Mouse (Mus musculus) neural tube, embryonic 12.5 days (tissue): ENCODE results near the gene Asna1. TPM values are rescaled to one million over a fixed set of nuclear protein-coding genes. Genes with fewer than 3 reads are reported as not detected.

Source experiments
- ATAC-seq: fragments of 200-750 bp; cut with Nextera tagmentation; 2 replicates; pipeline ENCODE4 v1.8.0; 2017; ENCODE audit warnings: low read depth, mild to moderate bottlenecking, moderate TSS enrichment, moderate library complexity; ENCODE audit not compliant: low FRiP score
- H3K27ac ChIP-seq: fragments of 300-500 bp; sonication (generic); 2 replicates; pipeline ENCODE4 v1.5.1; 2016
- H3K27me3 ChIP-seq: fragments of 300-500 bp; sonication (generic); replicated peaks from 2 replicates; pipeline ENCODE4 v1.6.1; 2016; ENCODE audit warnings: mild to moderate bottlenecking
- H3K36me3 ChIP-seq: fragments of 300-500 bp; sonication (generic); 2 replicates; pipeline ENCODE4 v1.6.1; 2016; ENCODE audit warnings: mild to moderate bottlenecking
- H3K4me1 ChIP-seq: fragments of 300-500 bp; sonication (generic); 2 replicates; pipeline ENCODE4 v1.6.1; 2016
- H3K4me2 ChIP-seq: fragments of 300-500 bp; sonication (generic); replicated peaks from 2 replicates; pipeline ENCODE4 v1.6.1; 2016; ENCODE audit warnings: mild to moderate bottlenecking
- H3K4me3 ChIP-seq: fragments of 300-500 bp; sonication (generic); 2 replicates; pipeline ENCODE4 v1.5.1; 2016
- H3K9ac ChIP-seq: fragments of 300-500 bp; sonication (generic); 2 replicates; pipeline ENCODE4 v1.6.1; 2016; ENCODE audit warnings: mild to moderate bottlenecking
- H3K9me3 ChIP-seq: fragments of 300-500 bp; sonication (generic); 2 replicates; pipeline ENCODE4 v1.6.1; 2016; ENCODE audit warnings: mild to moderate bottlenecking
- WGBS: fragments of 180-500 bp; shearing (Covaris S2); methylation state at CpG from one replicate; pipeline ENCODE4 v1.1.7; 2016; 5-methylcytosine and 5-hydroxymethylcytosine counted together
- microRNA-seq: library from miRNA; unstranded; fragments of <30 nt; microRNA quantifications from one replicate; pipeline ENCODE4, GENCODE M21; 2017
- polyA plus RNA-seq: library from polyadenylated mRNA; unstranded; fragments of >200 nt; fragmentation: Nextera tagmentation; extraction: Ambion mirVana; gene quantifications from 2 replicates; pipeline ENCODE4 v1.2.1, GENCODE M21; 2016

Asna1 gene
- polyA plus RNA-seq, 1 experiment from 2014 or later = 144 TPM

DNA sequence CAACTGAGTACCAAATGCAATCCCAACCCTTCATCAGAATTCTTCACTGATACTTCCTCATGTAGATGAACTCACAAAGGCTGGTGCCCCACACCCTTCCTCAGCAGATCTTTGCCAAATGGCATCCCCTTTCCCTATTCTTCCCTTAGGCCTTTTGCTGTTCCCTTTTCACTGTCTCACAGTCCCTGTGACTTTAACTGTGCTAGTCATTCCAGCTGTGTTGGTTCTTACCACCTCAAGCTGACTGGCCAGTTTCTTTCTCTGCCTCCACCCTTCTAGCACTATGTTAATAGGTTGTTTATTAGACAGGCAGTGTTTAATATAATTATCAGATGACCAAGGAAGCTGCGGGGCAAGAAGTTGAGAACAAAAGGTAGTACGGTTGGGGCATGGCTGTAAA lies 56.4 kb downstream of the Asna1 start:
- Histone ChIP-seq H3K4me1 (peaks cover 26% of the 10 kb centered on the region), H3K36me3 (peaks cover 29% of the 10 kb centered on the region), H3K27me3 (no peaks in the 10 kb centered on the region), H3K9ac (peak overlapping the region; percentile 96), H3K9me3 (no peaks in the 10 kb centered on the region), H3K4me2 (peak overlapping the region; percentile 91), H3K27ac (no peak overlapping the region), H3K4me3 (peak overlapping the region; percentile 80; the same call in 1 of the 2 replicates)
- WGBS = 6% methylated on average over 2 of the region's 2 CpGs
- ATAC-seq = no peak

Small RNAs within 50 kb of the gene (microRNA-seq; reads per million reads assigned to microRNA genes)
- gene Mir7070 = 1.5 reads per million

Other genes starting within 250 kb of the Asna1 start
- gene Nfix, start 224.9 kb downstream of the Asna1 start, polyA plus RNA-seq = 8.4 and 11.2 TPM in 2 replicates
- 6.5 and 8.3 TPM in 2 replicates for gene Dand5, start 202.5 kb downstream of the Asna1 start, polyA plus RNA-seq
- gene Gadd45gip1, start 193.8 kb downstream of the Asna1 start, polyA plus RNA-seq = 39.7 and 40.1 TPM in 2 replicates
- gene Rad23a, start 184.6 kb downstream of the Asna1 start, polyA plus RNA-seq = 89.7 and 94.8 TPM in 2 replicates
- 753 and 769 TPM in 2 replicates for gene Calr, start 178.3 kb downstream of the Asna1 start, polyA plus RNA-seq
- 108 and 110 TPM in 2 replicates for gene Farsa, start 168.3 kb downstream of the Asna1 start, polyA plus RNA-seq
- gene Syce2, start 153.2 kb downstream of the Asna1 start, polyA plus RNA-seq = 34.2 and 34.9 TPM in 2 replicates
- gene Gcdh, start 131.4 kb downstream of the Asna1 start, polyA plus RNA-seq = 32.1 and 37.0 TPM in 2 replicates
- gene Klf1, start 123.4 kb downstream of the Asna1 start, polyA plus RNA-seq = 3.4 and 4.0 TPM in 2 replicates
- 5.2 and 6.5 TPM in 2 replicates for gene Dnase2a, start 116.7 kb downstream of the Asna1 start, polyA plus RNA-seq
- gene Mast1, start 87.9 kb downstream of the Asna1 start, polyA plus RNA-seq = 43.0 and 44.9 TPM in 2 replicates
- gene Rtbdn, start 78.3 kb downstream of the Asna1 start, polyA plus RNA-seq = 0.93 and 1.1 TPM in 2 replicates
- not detected in 2 replicates for gene Gm49661, start 55.8 kb downstream of the Asna1 start, polyA plus RNA-seq
- 1,247 and 1,331 TPM in 2 replicates for gene Prdx2, start 55.7 kb downstream of the Asna1 start, polyA plus RNA-seq
- 78.4 and 85.2 TPM in 2 replicates for gene Rnaseh2a, start 55.5 kb downstream of the Asna1 start, polyA plus RNA-seq
- gene Junb, start 46.6 kb downstream of the Asna1 start, polyA plus RNA-seq = 9.9 TPM in 2 replicates
- gene Hook2, start 34.7 kb downstream of the Asna1 start, polyA plus RNA-seq = 17.6 and 18.2 TPM in 2 replicates
- not detected in 2 replicates for gene Best2, start 10.8 kb downstream of the Asna1 start, polyA plus RNA-seq
- gene Trir, start 1.5 kb upstream of the Asna1 start, polyA plus RNA-seq = 180 and 189 TPM in 2 replicates
- gene Tnpo2, start 11.6 kb upstream of the Asna1 start, polyA plus RNA-seq = 39.2 and 40.4 TPM in 2 replicates
- gene Fbxw9, start 34.8 kb upstream of the Asna1 start, polyA plus RNA-seq = 38.1 and 40.5 TPM in 2 replicates
- gene Gm5741, start 42.7 kb upstream of the Asna1 start, polyA plus RNA-seq = not detected in 2 replicates
- gene Dhps, start 46.5 kb upstream of the Asna1 start, polyA plus RNA-seq = 76.3 and 87.4 TPM in 2 replicates
- 104 and 111 TPM in 2 replicates for gene Wdr83os, start 55.5 kb upstream of the Asna1 start, polyA plus RNA-seq
- 54.6 and 57.9 TPM in 2 replicates for gene Wdr83, start 56.0 kb upstream of the Asna1 start, polyA plus RNA-seq
- 18.0 and 18.7 TPM in 2 replicates for gene Man2b1, start 58.0 kb upstream of the Asna1 start, polyA plus RNA-seq
- 1.4 TPM in 2 replicates for gene Zfp791, start 97.8 kb upstream of the Asna1 start, polyA plus RNA-seq
- not detected in 2 replicates for gene Cks1brt, start 126.6 kb upstream of the Asna1 start, polyA plus RNA-seq
- gene Olfr371, start 200.7 kb upstream of the Asna1 start, polyA plus RNA-seq = not detected in 2 replicates